Mouse (Mus musculus): ENCODE data around the gene Gm20388. TPM values are rescaled to one million over a fixed set of nuclear protein-coding genes. Genes with fewer than 3 reads are reported as not detected.
A peak's percentile ranks its signal among the peaks of the same experiment; 100 is the strongest.

Gene Gm20388
- polyA plus RNA-seq, 1 experiment: 49.7 TPM

- Histone ChIP-seq H3K27me3 (replicated peaks; ENCODE audit: control insufficient read depth, insufficient read depth, low read length) (no peaks in the 10 kb centered on the region), H3K4me1 (ENCODE audit: control insufficient read depth, insufficient read depth, low read length) (peaks cover 68% of the 10 kb centered on the region), H3K27ac (ENCODE audit: insufficient read depth, low read depth, low read length) (peak overlapping the region; percentile 15), H3K36me3 (ENCODE audit: control insufficient read depth, insufficient read depth, low read length) (no peaks in the 10 kb centered on the region), H3K4me3 (ENCODE audit: insufficient read depth, low read depth, low read length) (no peak overlapping the region)
- no peak for TF ChIP-seq POLR2A (IDR thresholded peaks at IDR 0.05; ENCODE audit: low read depth, low read length)
- no peak for TF ChIP-seq CTCF (conservative IDR thresholded peaks at IDR 0.05; ENCODE audit: insufficient read depth, insufficient read length, low read depth, low read length)
- 50% methylated on average over 5 of the region's 5 CpGs for WGBS
- DNase-seq: peak; percentile 60
Observed at GRCm38 (mm10) chr8:120495461-120495860, 584.8 kb downstream of the Gm20388 start.

- no peak overlapping the region for H3K4me3 ChIP-seq (ENCODE audit: insufficient read depth, low read depth, low read length)
- DNase-seq: no peak
- H3K4me1 ChIP-seq (ENCODE audit: control insufficient read depth, insufficient read depth, low read length): peaks cover 68% of the 10 kb centered on the region
- no peaks in the 10 kb centered on the region for H3K27me3 ChIP-seq (replicated peaks; ENCODE audit: control insufficient read depth, insufficient read depth, low read length)
- TF ChIP-seq CTCF (conservative IDR thresholded peaks at IDR 0.05; ENCODE audit: insufficient read depth, insufficient read length, low read depth, low read length): no peak
- no peak for TF ChIP-seq POLR2A (IDR thresholded peaks at IDR 0.05; ENCODE audit: low read depth, low read length)
- H3K36me3 ChIP-seq (ENCODE audit: control insufficient read depth, insufficient read depth, low read length): no peaks in the 10 kb centered on the region
- no peak overlapping the region for H3K27ac ChIP-seq (ENCODE audit: insufficient read depth, low read depth, low read length)
- WGBS: 98% methylated on average over 15 of the region's 15 CpGs
Observed at GRCm38 (mm10) chr8:120496478-120496877, 585.8 kb downstream of the Gm20388 start.

- no peak for DNase-seq
- Histone ChIP-seq H3K4me3 (ENCODE audit: insufficient read depth, low read depth, low read length) (no peak overlapping the region), H3K36me3 (ENCODE audit: control insufficient read depth, insufficient read depth, low read length) (no peaks in the 10 kb centered on the region), H3K27me3 (replicated peaks; ENCODE audit: control insufficient read depth, insufficient read depth, low read length) (no peaks in the 10 kb centered on the region), H3K4me1 (ENCODE audit: control insufficient read depth, insufficient read depth, low read length) (peaks cover 63% of the 10 kb centered on the region), H3K27ac (ENCODE audit: insufficient read depth, low read depth, low read length) (no peak overlapping the region)
- 75% methylated on average over 11 of the region's 11 CpGs for WGBS
- TF ChIP-seq CTCF (conservative IDR thresholded peaks at IDR 0.05; ENCODE audit: insufficient read depth, insufficient read length, low read depth, low read length): no peak
- TF ChIP-seq POLR2A (IDR thresholded peaks at IDR 0.05; ENCODE audit: low read depth, low read length): no peak
Observed at GRCm38 (mm10) chr8:120497503-120497946, 586.9 kb downstream of the Gm20388 start.

GRCm38 (mm10) chr8:120498349-120498831, 587.7 kb downstream of the Gm20388 start:
- no peak for DNase-seq
- 23% methylated on average over 4 of the region's 4 CpGs for WGBS
- H3K4me1 ChIP-seq (ENCODE audit: control insufficient read depth, insufficient read depth, low read length): peaks cover 58% of the 10 kb centered on the region
- H3K4me3 ChIP-seq (ENCODE audit: insufficient read depth, low read depth, low read length): no peak overlapping the region
- no peaks in the 10 kb centered on the region for H3K36me3 ChIP-seq (ENCODE audit: control insufficient read depth, insufficient read depth, low read length)
- H3K27me3 ChIP-seq (replicated peaks; ENCODE audit: control insufficient read depth, insufficient read depth, low read length): no peaks in the 10 kb centered on the region
- H3K27ac ChIP-seq (ENCODE audit: insufficient read depth, low read depth, low read length): peak overlapping the region; percentile 58
- no peak for TF ChIP-seq POLR2A (IDR thresholded peaks at IDR 0.05; ENCODE audit: low read depth, low read length)

GRCm38 (mm10) chr8:120498926-120499605, 588.4 kb downstream of the Gm20388 start:
- Histone ChIP-seq H3K27me3 (replicated peaks; ENCODE audit: control insufficient read depth, insufficient read depth, low read length) (no peaks in the 10 kb centered on the region), H3K4me3 (ENCODE audit: insufficient read depth, low read depth, low read length) (no peak overlapping the region), H3K4me1 (ENCODE audit: control insufficient read depth, insufficient read depth, low read length) (peaks cover 55% of the 10 kb centered on the region), H3K27ac (ENCODE audit: insufficient read depth, low read depth, low read length) (peak overlapping the region; percentile 58), H3K36me3 (ENCODE audit: control insufficient read depth, insufficient read depth, low read length) (no peaks in the 10 kb centered on the region)
- DNase-seq: peak; percentile 96
- TF ChIP-seq CTCF (conservative IDR thresholded peaks at IDR 0.05; ENCODE audit: insufficient read depth, insufficient read length, low read depth, low read length) (no peak), POLR2A (IDR thresholded peaks at IDR 0.05; ENCODE audit: low read depth, low read length) (no peak)
- 14% methylated on average over 9 of the region's 9 CpGs for WGBS

GRCm38 (mm10) chr8:120500701-120501261, 590.1 kb downstream of the Gm20388 start:
- DNase-seq: peak; percentile 83
- TF ChIP-seq CTCF (conservative IDR thresholded peaks at IDR 0.05; ENCODE audit: insufficient read depth, insufficient read length, low read depth, low read length) (peak; percentile 45), POLR2A (IDR thresholded peaks at IDR 0.05; ENCODE audit: low read depth, low read length) (no peak)
- WGBS: 41% methylated on average over 8 of the region's 8 CpGs
- peak overlapping the region; percentile 45 for H3K27ac ChIP-seq (ENCODE audit: insufficient read depth, low read depth, low read length)
- no peaks in the 10 kb centered on the region for H3K36me3 ChIP-seq (ENCODE audit: control insufficient read depth, insufficient read depth, low read length)
- H3K4me3 ChIP-seq (ENCODE audit: insufficient read depth, low read depth, low read length): no peak overlapping the region
- H3K27me3 ChIP-seq (replicated peaks; ENCODE audit: control insufficient read depth, insufficient read depth, low read length): no peaks in the 10 kb centered on the region
- H3K4me1 ChIP-seq (ENCODE audit: control insufficient read depth, insufficient read depth, low read length): peaks cover 51% of the 10 kb centered on the region

GRCm38 (mm10) chr8:120501426-120501825, 590.8 kb downstream of the Gm20388 start:
- Histone ChIP-seq H3K27me3 (replicated peaks; ENCODE audit: control insufficient read depth, insufficient read depth, low read length) (no peaks in the 10 kb centered on the region), H3K4me1 (ENCODE audit: control insufficient read depth, insufficient read depth, low read length) (peaks cover 51% of the 10 kb centered on the region), H3K36me3 (ENCODE audit: control insufficient read depth, insufficient read depth, low read length) (no peaks in the 10 kb centered on the region), H3K27ac (ENCODE audit: insufficient read depth, low read depth, low read length) (peak overlapping the region; percentile 45), H3K4me3 (ENCODE audit: insufficient read depth, low read depth, low read length) (no peak overlapping the region)
- peak; percentile 43 for DNase-seq
- 73% methylated on average over 5 of the region's 5 CpGs for WGBS
- TF ChIP-seq CTCF (conservative IDR thresholded peaks at IDR 0.05; ENCODE audit: insufficient read depth, insufficient read length, low read depth, low read length): no peak
- TF ChIP-seq POLR2A (IDR thresholded peaks at IDR 0.05; ENCODE audit: low read depth, low read length): no peak

Data from kidney, adult 2 months (tissue).